Mouse (Mus musculus): ENCODE results near the gene Krt82. TPM values are rescaled to one million over a fixed set of nuclear protein-coding genes. Genes with fewer than 3 reads are reported as not detected.

Gene Krt82
- total RNA-seq (2021) (not detected), polyA plus RNA-seq (2012; rRNA removed) (not detected in 2 replicates)
- long read RNA-seq: 0 reads

- no peak for DNase-seq
- no peaks in the 10 kb centered on the region; the same call in 1 of the 2 replicates for H3K27me3 ChIP-seq (ENCODE audit: control insufficient read depth, insufficient read depth, low read length)
- WGBS: 83% methylated on average over 7 of the region's 7 CpGs
- H3K9ac ChIP-seq (ENCODE audit: low read depth, low read length): no peak within 1 kb of the TSS
- no peaks in the 10 kb centered on the region for H3K4me1 ChIP-seq (ENCODE audit: control insufficient read depth, insufficient read depth, low read length)
- H3K36me3 ChIP-seq (ENCODE audit: control insufficient read depth, insufficient read depth, low read length): no peaks in the 10 kb centered on the region
- H3K4me3 ChIP-seq: no peak within 1 kb of the TSS
- no peak within 1 kb of the TSS for H3K27ac ChIP-seq
- TF ChIP-seq CTCF (IDR thresholded peaks at IDR 0.05): no peak
- TF ChIP-seq EP300 (IDR thresholded peaks at IDR 0.05; ENCODE audit: insufficient read depth, low read depth, low read length): no peak
- no peak for TF ChIP-seq POLR2A (IDR thresholded peaks at IDR 0.05; ENCODE audit: insufficient read depth, low read depth, low read length)
- H3K79me2 ChIP-seq (replicated peaks; ENCODE audit: control insufficient read depth, insufficient read depth, low read length): no peaks in the 10 kb centered on the region
- intact Hi-C loops (cut with DNase I): no loop called here
Observed at GRCm38 (mm10) chr15:101550567-101550966, at the start of gene Krt82. Krt82 (minus strand) TSS chr15:101550667.

DNA sequence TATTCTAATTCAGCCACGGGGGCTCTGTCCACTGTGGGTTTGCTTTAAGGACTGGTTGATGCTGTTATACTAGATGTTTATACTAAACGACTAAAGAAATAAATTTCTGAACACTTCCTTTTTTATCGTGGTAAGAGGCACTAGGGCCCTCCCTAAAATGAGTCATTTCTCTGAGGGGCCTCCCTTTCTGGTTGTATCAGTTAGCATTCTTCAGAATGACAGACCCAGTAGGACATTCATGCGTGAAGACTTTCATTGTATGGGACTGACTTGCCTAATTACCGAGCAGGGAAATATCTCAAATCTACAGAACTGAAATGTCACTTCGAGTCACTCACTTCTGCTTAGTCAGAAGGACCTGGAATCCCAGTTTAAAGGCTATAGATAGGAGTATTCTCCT lies 48.7 kb upstream of the Krt82 start:
- 56% methylated on average over 6 of the region's 6 CpGs for WGBS
- H3K79me2 ChIP-seq (replicated peaks; ENCODE audit: control insufficient read depth, insufficient read depth, low read length): no peaks in the 10 kb centered on the region
- H3K4me1 ChIP-seq (ENCODE audit: control insufficient read depth, insufficient read depth, low read length): no peaks in the 10 kb centered on the region
- TF ChIP-seq POLR2A (IDR thresholded peaks at IDR 0.05; ENCODE audit: insufficient read depth, low read depth, low read length): no peak
- TF ChIP-seq CTCF (IDR thresholded peaks at IDR 0.05): no peak
- TF ChIP-seq EP300 (IDR thresholded peaks at IDR 0.05; ENCODE audit: insufficient read depth, low read depth, low read length): no peak
- intact Hi-C loops (cut with DNase I): no loop called here
- DNase-seq: no peak
- no peak overlapping the region for H3K27ac ChIP-seq
- H3K36me3 ChIP-seq (ENCODE audit: control insufficient read depth, insufficient read depth, low read length): no peaks in the 10 kb centered on the region
- no peak overlapping the region for H3K4me3 ChIP-seq
- no peak overlapping the region for H3K9ac ChIP-seq (ENCODE audit: low read depth, low read length)
- no peaks in the 10 kb centered on the region for H3K27me3 ChIP-seq (ENCODE audit: control insufficient read depth, insufficient read depth, low read length)

DNA sequence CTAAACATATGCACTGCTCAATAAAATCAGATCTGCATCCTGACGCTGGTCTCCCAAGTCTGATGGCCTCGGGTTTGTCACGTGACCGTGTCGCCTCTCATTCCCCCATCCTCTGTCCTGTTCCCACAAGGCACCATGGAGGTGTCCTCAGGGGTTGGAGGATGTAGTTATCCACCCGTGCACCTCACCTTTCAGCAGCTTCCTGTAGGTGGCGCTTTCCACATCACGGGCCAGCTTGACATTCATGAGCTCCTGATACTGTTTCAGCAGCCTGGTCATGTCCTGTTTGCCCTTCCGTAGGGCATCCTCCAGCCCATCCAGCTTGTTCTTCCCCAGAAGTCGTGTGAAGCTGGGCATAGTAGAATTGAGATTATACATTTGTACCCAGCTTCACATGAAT lies 37.7 kb upstream of the Krt82 start:
- H3K27ac ChIP-seq: no peak overlapping the region
- no peak overlapping the region for H3K4me3 ChIP-seq
- WGBS: 67% methylated on average over 10 of the region's 10 CpGs
- H3K9ac ChIP-seq (ENCODE audit: low read depth, low read length): no peak overlapping the region
- intact Hi-C loops (cut with DNase I): no loop called here
- no peaks in the 10 kb centered on the region for H3K27me3 ChIP-seq (ENCODE audit: control insufficient read depth, insufficient read depth, low read length)
- no peaks in the 10 kb centered on the region for H3K36me3 ChIP-seq (ENCODE audit: control insufficient read depth, insufficient read depth, low read length)
- no peak for DNase-seq
- no peaks in the 10 kb centered on the region for H3K79me2 ChIP-seq (replicated peaks; ENCODE audit: control insufficient read depth, insufficient read depth, low read length)
- TF ChIP-seq EP300 (IDR thresholded peaks at IDR 0.05; ENCODE audit: insufficient read depth, low read depth, low read length) (no peak), CTCF (IDR thresholded peaks at IDR 0.05) (peak; percentile 8; the same call in 1 of the 2 replicates)
- no peaks in the 10 kb centered on the region for H3K4me1 ChIP-seq (ENCODE audit: control insufficient read depth, insufficient read depth, low read length)

DNA sequence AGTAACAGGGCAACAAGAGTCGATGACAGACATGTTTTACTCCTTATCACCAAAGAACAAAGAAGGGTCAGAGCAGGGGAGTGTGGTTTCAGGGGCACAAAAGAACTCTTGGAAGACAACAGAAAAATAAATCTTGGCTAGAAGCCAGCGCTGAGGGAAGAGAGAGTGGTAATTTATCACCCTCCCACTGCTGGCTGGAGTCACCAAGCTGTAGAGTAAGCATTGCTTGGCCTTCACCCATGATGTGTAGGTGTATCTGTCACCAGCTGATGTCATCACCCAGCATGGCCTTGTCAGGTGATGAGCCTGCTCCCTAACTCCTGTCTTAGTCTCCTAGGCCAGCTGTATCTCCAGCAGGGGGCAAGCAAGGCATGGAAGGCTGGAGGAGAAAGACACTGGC lies 34.0 kb upstream of the Krt82 start:
- Histone ChIP-seq H3K36me3 (ENCODE audit: control insufficient read depth, insufficient read depth, low read length) (no peaks in the 10 kb centered on the region), H3K27ac (no peak overlapping the region), H3K79me2 (replicated peaks; ENCODE audit: control insufficient read depth, insufficient read depth, low read length) (no peaks in the 10 kb centered on the region), H3K4me3 (no peak overlapping the region), H3K27me3 (ENCODE audit: control insufficient read depth, insufficient read depth, low read length) (no peaks in the 10 kb centered on the region), H3K4me1 (ENCODE audit: control insufficient read depth, insufficient read depth, low read length) (no peaks in the 10 kb centered on the region), H3K9ac (ENCODE audit: low read depth, low read length) (no peak overlapping the region)
- intact Hi-C loops (cut with DNase I): no loop called here
- 27% methylated on average over 2 of the region's 2 CpGs for WGBS
- TF ChIP-seq CTCF (IDR thresholded peaks at IDR 0.05) (no peak), EP300 (IDR thresholded peaks at IDR 0.05; ENCODE audit: insufficient read depth, low read depth, low read length) (no peak), POLR2A (IDR thresholded peaks at IDR 0.05; ENCODE audit: insufficient read depth, low read depth, low read length) (no peak)
- no peak for DNase-seq

- 64% methylated on average over 8 of the region's 8 CpGs for WGBS
- TF ChIP-seq EP300 (IDR thresholded peaks at IDR 0.05; ENCODE audit: insufficient read depth, low read depth, low read length): no peak
- no peak for TF ChIP-seq POLR2A (IDR thresholded peaks at IDR 0.05; ENCODE audit: insufficient read depth, low read depth, low read length)
- no peak for TF ChIP-seq CTCF (IDR thresholded peaks at IDR 0.05)
- no peak for DNase-seq
Observed at GRCm38 (mm10) chr15:101583211-101583965, 32.9 kb upstream of the Krt82 start.

DNA sequence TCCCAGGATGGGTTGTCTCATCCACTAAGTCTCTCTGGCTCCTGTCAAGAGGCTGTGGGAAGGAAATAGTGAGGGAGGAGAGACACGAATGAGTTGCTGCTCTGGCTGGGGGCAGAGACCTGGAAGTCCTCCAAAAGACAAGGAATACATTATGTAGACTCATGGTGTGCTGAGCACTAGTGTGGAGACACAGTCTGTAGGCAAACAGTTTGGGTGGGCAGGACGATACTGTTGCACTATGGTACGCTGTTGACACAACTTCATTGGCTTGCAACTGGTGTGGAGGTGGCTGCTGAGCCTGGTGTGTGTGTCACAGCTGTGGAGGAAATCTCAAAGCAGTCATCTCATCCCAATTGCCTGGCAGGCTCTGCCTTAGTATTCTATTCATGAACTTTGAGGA lies 31.2 kb upstream of the Krt82 start:
- no peak for DNase-seq
- no peaks in the 10 kb centered on the region for H3K36me3 ChIP-seq (ENCODE audit: control insufficient read depth, insufficient read depth, low read length)
- no peaks in the 10 kb centered on the region for H3K79me2 ChIP-seq (replicated peaks; ENCODE audit: control insufficient read depth, insufficient read depth, low read length)
- no peak for TF ChIP-seq CTCF (IDR thresholded peaks at IDR 0.05)
- no peak for TF ChIP-seq EP300 (IDR thresholded peaks at IDR 0.05; ENCODE audit: insufficient read depth, low read depth, low read length)
- no peak for TF ChIP-seq POLR2A (IDR thresholded peaks at IDR 0.05; ENCODE audit: insufficient read depth, low read depth, low read length)
- H3K4me3 ChIP-seq: no peak overlapping the region
- intact Hi-C loops (cut with DNase I): no loop called here
- 63% methylated on average over 3 of the region's 3 CpGs for WGBS
- no peaks in the 10 kb centered on the region for H3K4me1 ChIP-seq (ENCODE audit: control insufficient read depth, insufficient read depth, low read length)
- H3K27ac ChIP-seq: no peak overlapping the region
- H3K27me3 ChIP-seq (ENCODE audit: control insufficient read depth, insufficient read depth, low read length): no peaks in the 10 kb centered on the region
- H3K9ac ChIP-seq (ENCODE audit: low read depth, low read length): no peak overlapping the region

More at GRCm38 (mm10) chr15:101583211-101583965, 32.9 kb upstream of the Krt82 start:
- H3K27me3 ChIP-seq (ENCODE audit: control insufficient read depth, insufficient read depth, low read length): no peaks in the 10 kb centered on the region
- no peaks in the 10 kb centered on the region for H3K36me3 ChIP-seq (ENCODE audit: control insufficient read depth, insufficient read depth, low read length)
- no peaks in the 10 kb centered on the region for H3K79me2 ChIP-seq (replicated peaks; ENCODE audit: control insufficient read depth, insufficient read depth, low read length)
- no peak overlapping the region for H3K9ac ChIP-seq (ENCODE audit: low read depth, low read length)
- no peak overlapping the region for H3K27ac ChIP-seq
- no peaks in the 10 kb centered on the region for H3K4me1 ChIP-seq (ENCODE audit: control insufficient read depth, insufficient read depth, low read length)
- intact Hi-C loops (cut with DNase I): no loop called here
- H3K4me3 ChIP-seq: no peak overlapping the region
